Mouse (Mus musculus) limb, embryonic 13.5 days (tissue): ENCODE measurements around the gene Cysltr2. TPM values are rescaled to one million over a fixed set of nuclear protein-coding genes. Genes with fewer than 3 reads are reported as not detected.

ENCODE experiments used
- ATAC-seq: fragments of 200-750 bp; cut with Nextera tagmentation; 2 replicates; pipeline ENCODE4 v1.8.0; 2017; ENCODE audit warnings: low read depth, moderate number of reproducible peaks, moderate TSS enrichment; ENCODE audit not compliant: low FRiP score
- H3K27ac ChIP-seq: fragments of 300-500 bp; sonication (generic); 2 replicates; pipeline ENCODE4 v1.5.1; 2015; ENCODE audit warnings: inconsistent platforms, mild to moderate bottlenecking, moderate library complexity
- H3K27me3 ChIP-seq: fragments of 300-500 bp; sonication (generic); 2 replicates; pipeline ENCODE4 v1.6.1; 2015; ENCODE audit warnings: mild to moderate bottlenecking, inconsistent platforms
- H3K36me3 ChIP-seq: fragments of 300-500 bp; sonication (generic); 2 replicates; pipeline ENCODE4 v1.6.1; 2015; ENCODE audit warnings: inconsistent platforms, mild to moderate bottlenecking, moderate library complexity
- H3K4me1 ChIP-seq: fragments of 300-500 bp; sonication (generic); 2 replicates; pipeline ENCODE4 v1.6.1; 2015; ENCODE audit warnings: inconsistent platforms
- H3K4me2 ChIP-seq: fragments of 300-500 bp; sonication (generic); replicated peaks from 2 replicates; pipeline ENCODE4 v1.6.1; 2015; ENCODE audit warnings: inconsistent platforms, mild to moderate bottlenecking, moderate library complexity
- H3K4me3 ChIP-seq: fragments of 300-500 bp; sonication (generic); 2 replicates; pipeline ENCODE4 v1.5.1; 2015; ENCODE audit warnings: moderate library complexity, mild to moderate bottlenecking, inconsistent platforms
- H3K9ac ChIP-seq: fragments of 300-500 bp; sonication (generic); 2 replicates; pipeline ENCODE4 v1.6.1; 2015; ENCODE audit warnings: mild to moderate bottlenecking, inconsistent platforms
- H3K9me3 ChIP-seq: fragments of 300-500 bp; sonication (generic); 2 replicates; pipeline ENCODE4 v1.6.1; 2016; ENCODE audit warnings: inconsistent platforms
- WGBS: fragments of 180-500 bp; shearing (Covaris S2); methylation state at CpG from one replicate; pipeline ENCODE4 v1.1.7; 2015; 5-methylcytosine and 5-hydroxymethylcytosine counted together
- polyA plus RNA-seq: library from polyadenylated mRNA; unstranded; fragments of >200 nt; fragmentation: Nextera tagmentation; extraction: Ambion mirVana; gene quantifications from 2 replicates; pipeline ENCODE4 v1.2.1, GENCODE M21; 2015

The Cysltr2 gene
- not detected in 2 replicates for polyA plus RNA-seq

- no peak within 1 kb of the TSS for H3K27ac ChIP-seq
- 50% methylated on average over 6 of the region's 6 CpGs for WGBS
Measured at GRCm38 (mm10) chr14:73048937-73049336, at the start of gene Cysltr2. Cysltr2 (minus strand) TSS chr14:73049114.

GRCm38 (mm10) chr14:73094802-73095550 lies 46.1 kb upstream of the Cysltr2 start:
- WGBS, result 33% methylated on average over 13 of the region's 13 CpGs
- Histone ChIP-seq H3K4me1 (no peaks in the 10 kb centered on the region), H3K27ac (no peak overlapping the region), H3K9me3 (no peaks in the 10 kb centered on the region), H3K4me2 (no peak overlapping the region), H3K36me3 (no peaks in the 10 kb centered on the region), H3K4me3 (no peak overlapping the region), H3K27me3 (peaks cover 7% of the 10 kb centered on the region), H3K9ac (no peak overlapping the region)
- ATAC-seq, result peak; percentile 48; the same call in 1 of the 2 replicates

More at GRCm38 (mm10) chr14:73048937-73049336, at the start of gene Cysltr2:
- H3K9me3 ChIP-seq, result no peaks in the 10 kb centered on the region
- H3K27me3 ChIP-seq, result no peaks in the 10 kb centered on the region
- H3K4me3 ChIP-seq, result no peak within 1 kb of the TSS
- no peaks in the 10 kb centered on the region for H3K4me1 ChIP-seq
- no peaks in the 10 kb centered on the region for H3K36me3 ChIP-seq
- no peak within 1 kb of the TSS for H3K4me2 ChIP-seq
- H3K9ac ChIP-seq, result no peak within 1 kb of the TSS
- ATAC-seq, result no peak

- no peaks in the 10 kb centered on the region for H3K36me3 ChIP-seq
- no peaks in the 10 kb centered on the region for H3K9me3 ChIP-seq
- H3K27ac ChIP-seq, result no peak overlapping the region
- no peak for ATAC-seq
- H3K4me1 ChIP-seq, result no peaks in the 10 kb centered on the region
- no peaks in the 10 kb centered on the region for H3K27me3 ChIP-seq
- no peak overlapping the region for H3K9ac ChIP-seq
- H3K4me2 ChIP-seq, result no peak overlapping the region
- no peak overlapping the region for H3K4me3 ChIP-seq
- WGBS, result 92% methylated on average over 3 of the region's 3 CpGs
Measured at GRCm38 (mm10) chr14:73092871-73093270, 44.0 kb upstream of the Cysltr2 start.

GRCm38 (mm10) chr14:73088224-73088623 lies 39.3 kb upstream of the Cysltr2 start:
- WGBS, result 86% methylated on average over 1 of the region's 1 CpGs
- Histone ChIP-seq H3K27ac (no peak overlapping the region), H3K9ac (no peak overlapping the region), H3K9me3 (no peaks in the 10 kb centered on the region), H3K27me3 (no peaks in the 10 kb centered on the region), H3K4me1 (no peaks in the 10 kb centered on the region), H3K4me2 (no peak overlapping the region), H3K36me3 (no peaks in the 10 kb centered on the region), H3K4me3 (no peak overlapping the region)
- ATAC-seq, result no peak

GRCm38 (mm10) chr14:73087746-73088145 lies 38.8 kb upstream of the Cysltr2 start:
- H3K36me3 ChIP-seq, result no peaks in the 10 kb centered on the region
- no peaks in the 10 kb centered on the region for H3K27me3 ChIP-seq
- H3K9me3 ChIP-seq, result no peaks in the 10 kb centered on the region
- WGBS, result 83% methylated on average over 5 of the region's 5 CpGs
- no peak for ATAC-seq
- H3K9ac ChIP-seq, result no peak overlapping the region
- no peak overlapping the region for H3K27ac ChIP-seq
- no peak overlapping the region for H3K4me3 ChIP-seq
- H3K4me1 ChIP-seq, result no peaks in the 10 kb centered on the region
- H3K4me2 ChIP-seq, result no peak overlapping the region

GRCm38 (mm10) chr14:73087247-73087646 lies 38.3 kb upstream of the Cysltr2 start:
- H3K4me3 ChIP-seq, result no peak overlapping the region
- no peak overlapping the region for H3K4me2 ChIP-seq
- no peak for ATAC-seq
- no peaks in the 10 kb centered on the region for H3K27me3 ChIP-seq
- WGBS, result 85% methylated on average over 5 of the region's 5 CpGs
- H3K4me1 ChIP-seq, result no peaks in the 10 kb centered on the region
- H3K27ac ChIP-seq, result no peak overlapping the region
- H3K36me3 ChIP-seq, result no peaks in the 10 kb centered on the region
- H3K9me3 ChIP-seq, result no peaks in the 10 kb centered on the region
- H3K9ac ChIP-seq, result no peak overlapping the region

- Histone ChIP-seq H3K4me1 (no peaks in the 10 kb centered on the region), H3K27me3 (no peaks in the 10 kb centered on the region), H3K4me3 (no peak overlapping the region), H3K4me2 (no peak overlapping the region), H3K9ac (no peak overlapping the region), H3K27ac (no peak overlapping the region), H3K9me3 (no peaks in the 10 kb centered on the region), H3K36me3 (no peaks in the 10 kb centered on the region)
- 62% methylated on average over 3 of the region's 3 CpGs for WGBS
- ATAC-seq, result no peak
Measured at GRCm38 (mm10) chr14:73086425-73086824, 37.5 kb upstream of the Cysltr2 start.

- WGBS, result 84% methylated on average over 2 of the region's 2 CpGs
- Histone ChIP-seq H3K36me3 (no peaks in the 10 kb centered on the region), H3K27ac (no peak overlapping the region), H3K9ac (no peak overlapping the region), H3K4me3 (no peak overlapping the region), H3K9me3 (no peaks in the 10 kb centered on the region), H3K27me3 (no peaks in the 10 kb centered on the region), H3K4me1 (no peaks in the 10 kb centered on the region), H3K4me2 (no peak overlapping the region)
- ATAC-seq, result no peak
Measured at GRCm38 (mm10) chr14:73083563-73083962, 34.6 kb upstream of the Cysltr2 start.

- WGBS, result 77% methylated on average over 7 of the region's 7 CpGs
- ATAC-seq, result no peak
- no peaks in the 10 kb centered on the region for H3K27me3 ChIP-seq
- H3K4me3 ChIP-seq, result no peak overlapping the region
- H3K4me1 ChIP-seq, result no peaks in the 10 kb centered on the region
- no peak overlapping the region for H3K9ac ChIP-seq
- no peaks in the 10 kb centered on the region for H3K36me3 ChIP-seq
- H3K27ac ChIP-seq, result no peak overlapping the region
- H3K4me2 ChIP-seq, result no peak overlapping the region
- no peaks in the 10 kb centered on the region for H3K9me3 ChIP-seq
Measured at GRCm38 (mm10) chr14:73064460-73064859, 15.5 kb upstream of the Cysltr2 start.

GRCm38 (mm10) chr14:73058755-73059154 lies 9.8 kb upstream of the Cysltr2 start:
- no peaks in the 10 kb centered on the region for H3K9me3 ChIP-seq
- H3K9ac ChIP-seq, result no peak overlapping the region
- no peaks in the 10 kb centered on the region for H3K27me3 ChIP-seq
- H3K4me1 ChIP-seq, result no peaks in the 10 kb centered on the region
- no peak for ATAC-seq
- WGBS, result 71% methylated on average over 2 of the region's 2 CpGs
- H3K36me3 ChIP-seq, result no peaks in the 10 kb centered on the region
- H3K4me2 ChIP-seq, result no peak overlapping the region
- H3K4me3 ChIP-seq, result no peak overlapping the region
- H3K27ac ChIP-seq, result no peak overlapping the region

- no peaks in the 10 kb centered on the region for H3K4me1 ChIP-seq
Measured at GRCm38 (mm10) chr14:73057764-73058163, 8.8 kb upstream of the Cysltr2 start.

GRCm38 (mm10) chr14:73056813-73057212 lies 7.9 kb upstream of the Cysltr2 start:
- no peak for ATAC-seq
- Histone ChIP-seq H3K4me3 (no peak overlapping the region), H3K27me3 (no peaks in the 10 kb centered on the region), H3K9ac (no peak overlapping the region), H3K9me3 (no peaks in the 10 kb centered on the region), H3K4me1 (no peaks in the 10 kb centered on the region), H3K4me2 (no peak overlapping the region), H3K27ac (no peak overlapping the region), H3K36me3 (no peaks in the 10 kb centered on the region)
- WGBS, result 89% methylated on average over 6 of the region's 6 CpGs

More at GRCm38 (mm10) chr14:73057764-73058163, 8.8 kb upstream of the Cysltr2 start:
- Histone ChIP-seq H3K36me3 (no peaks in the 10 kb centered on the region), H3K9me3 (no peaks in the 10 kb centered on the region), H3K27ac (no peak overlapping the region), H3K4me3 (no peak overlapping the region), H3K27me3 (no peaks in the 10 kb centered on the region), H3K4me2 (no peak overlapping the region), H3K9ac (no peak overlapping the region)
- no peak for ATAC-seq
- 81% methylated on average over 10 of the region's 10 CpGs for WGBS
